Mouse (Mus musculus): ENCODE measurements around the gene Igfbp5.
A peak's percentile ranks its signal among the peaks of the same experiment; 100 is the strongest.

Gene Igfbp5

GRCm38 (mm10) chr1:72874287-72875211 is at the start of gene Igfbp5:
Gene Igfbp5, minus strand, starts transcription at chr1:72874884.
- peak; percentile 67 for DNase-seq

GRCm38 (mm10) chr1:72914815-72915214 is 40.1 kb upstream of the Igfbp5 start:
- no peak for DNase-seq

- no peak for DNase-seq
Measured at GRCm38 (mm10) chr1:72913073-72913472, 38.4 kb upstream of the Igfbp5 start.

- DNase-seq, result no peak
Measured at GRCm38 (mm10) chr1:72895821-72896220, 21.1 kb upstream of the Igfbp5 start.

DNA sequence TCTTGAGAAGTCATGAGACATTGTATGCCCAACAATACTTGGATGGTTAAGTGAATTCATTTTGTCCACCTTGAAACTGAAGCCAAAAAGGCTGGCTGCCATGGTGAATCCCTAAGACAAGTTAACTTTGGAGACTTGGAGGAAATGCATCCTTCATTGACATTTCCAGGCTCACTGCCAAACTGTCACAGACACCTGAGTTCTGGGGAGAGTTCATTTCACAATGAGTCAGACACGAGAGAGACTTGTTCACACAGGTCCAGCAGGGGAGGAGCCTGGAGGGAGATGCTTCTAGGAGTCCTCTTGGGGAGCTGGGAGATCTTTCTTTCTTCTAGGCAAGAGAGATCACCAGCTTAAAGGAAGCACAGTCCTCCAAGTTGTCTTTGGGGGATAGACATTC is 13.2 kb upstream of the Igfbp5 start:
- DNase-seq, result no peak

DNA sequence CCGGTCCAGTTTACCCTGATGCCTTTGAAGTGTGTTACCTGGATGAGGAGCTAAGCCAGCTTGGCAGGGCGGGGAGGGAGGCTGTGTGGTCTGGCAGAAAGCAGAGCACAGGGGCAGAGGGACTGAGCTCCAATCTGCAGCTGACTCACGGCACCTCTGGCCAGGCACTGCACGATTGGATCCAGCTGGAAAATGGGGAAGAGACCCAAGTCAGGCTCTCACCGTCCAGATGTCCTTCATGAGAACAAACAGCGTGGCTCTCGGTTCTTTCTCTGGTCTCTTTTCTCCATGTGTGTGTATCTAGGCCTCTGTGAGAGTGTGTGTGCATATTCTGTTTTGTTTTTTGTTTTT is 11.1 kb upstream of the Igfbp5 start:
- DNase-seq, result no peak

DNA sequence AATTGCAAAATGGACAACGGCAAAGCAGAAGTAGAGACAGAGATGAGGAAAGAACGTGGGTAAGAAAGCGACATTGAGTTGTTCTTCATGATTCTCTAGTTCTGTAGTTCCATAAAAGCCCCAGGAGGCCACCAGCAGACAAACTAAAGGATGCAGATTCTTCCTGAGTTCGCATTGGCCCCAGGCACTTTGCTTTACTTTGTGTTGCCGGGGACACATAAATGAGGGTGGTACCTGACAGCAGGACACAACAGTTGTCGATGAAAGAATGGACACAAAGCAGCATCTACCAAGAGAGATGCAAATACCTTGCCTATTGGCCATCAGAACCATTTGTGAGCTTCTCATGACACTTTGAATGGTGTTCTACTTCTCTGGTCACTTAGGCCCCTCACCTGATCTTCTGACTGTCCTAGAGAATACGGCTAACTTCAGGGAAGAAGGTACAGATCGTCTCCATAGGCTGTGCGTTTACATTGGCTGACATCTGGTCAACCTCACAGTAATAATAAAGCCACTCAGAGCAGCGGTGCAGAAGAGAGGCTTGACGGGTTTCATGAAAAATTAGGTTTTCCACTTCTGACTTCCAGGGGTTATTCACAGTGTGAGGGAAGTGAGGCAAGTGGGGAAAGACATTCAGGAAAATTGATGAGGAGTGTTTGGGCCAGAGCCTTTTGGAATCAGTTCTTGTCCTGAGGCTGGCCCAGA is 10.6 kb upstream of the Igfbp5 start:
- no peak for DNase-seq

GRCm38 (mm10) chr1:72879319-72879634 is 4.6 kb upstream of the Igfbp5 start:
- no peak for DNase-seq

- DNase-seq, result no peak
Measured at GRCm38 (mm10) chr1:72878473-72879318, 4.0 kb upstream of the Igfbp5 start.

DNA sequence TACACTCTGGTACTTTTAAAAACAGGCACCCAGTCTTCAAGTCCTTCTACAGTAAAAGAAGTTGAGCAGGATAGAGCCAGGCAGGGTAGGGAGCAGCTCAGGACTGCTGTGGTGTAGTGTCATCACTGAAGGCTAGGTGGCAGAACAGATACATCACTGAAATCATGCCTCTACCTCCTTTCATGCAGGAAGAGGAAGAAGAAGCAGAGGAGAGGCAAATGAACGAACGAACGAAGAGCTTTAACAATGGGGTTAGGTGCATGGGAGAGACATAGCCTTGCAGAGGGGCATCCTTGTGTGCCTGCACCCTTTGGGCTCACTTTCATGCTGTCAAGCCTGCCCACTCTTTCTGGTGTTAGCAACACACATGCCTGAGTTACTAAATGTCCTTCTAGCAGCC is 3.2 kb upstream of the Igfbp5 start:
- peak; percentile 55 for DNase-seq

GRCm38 (mm10) chr1:72876111-72876510 is 1.4 kb upstream of the Igfbp5 start:
- no peak for DNase-seq

DNA sequence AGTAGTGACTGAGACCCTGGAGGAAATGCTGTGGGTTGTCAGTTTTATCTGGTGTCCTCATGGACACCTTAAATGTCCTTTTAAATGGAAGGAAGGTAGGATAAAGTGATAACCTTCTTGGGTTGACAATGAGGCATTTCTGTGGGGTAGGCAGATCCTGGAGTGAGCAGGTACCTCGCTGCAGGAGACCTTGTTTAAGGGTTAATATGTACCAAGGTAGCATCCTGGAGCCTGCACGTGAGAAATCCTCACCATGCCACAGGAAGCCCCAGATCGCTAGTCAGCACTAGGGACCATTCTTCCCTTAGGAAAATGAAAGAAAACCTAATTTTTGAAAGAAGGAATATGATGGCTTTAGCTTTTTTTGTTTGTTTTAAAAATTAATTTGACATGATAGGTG is 1.0 kb upstream of the Igfbp5 start:
- DNase-seq, result no peak

DNA sequence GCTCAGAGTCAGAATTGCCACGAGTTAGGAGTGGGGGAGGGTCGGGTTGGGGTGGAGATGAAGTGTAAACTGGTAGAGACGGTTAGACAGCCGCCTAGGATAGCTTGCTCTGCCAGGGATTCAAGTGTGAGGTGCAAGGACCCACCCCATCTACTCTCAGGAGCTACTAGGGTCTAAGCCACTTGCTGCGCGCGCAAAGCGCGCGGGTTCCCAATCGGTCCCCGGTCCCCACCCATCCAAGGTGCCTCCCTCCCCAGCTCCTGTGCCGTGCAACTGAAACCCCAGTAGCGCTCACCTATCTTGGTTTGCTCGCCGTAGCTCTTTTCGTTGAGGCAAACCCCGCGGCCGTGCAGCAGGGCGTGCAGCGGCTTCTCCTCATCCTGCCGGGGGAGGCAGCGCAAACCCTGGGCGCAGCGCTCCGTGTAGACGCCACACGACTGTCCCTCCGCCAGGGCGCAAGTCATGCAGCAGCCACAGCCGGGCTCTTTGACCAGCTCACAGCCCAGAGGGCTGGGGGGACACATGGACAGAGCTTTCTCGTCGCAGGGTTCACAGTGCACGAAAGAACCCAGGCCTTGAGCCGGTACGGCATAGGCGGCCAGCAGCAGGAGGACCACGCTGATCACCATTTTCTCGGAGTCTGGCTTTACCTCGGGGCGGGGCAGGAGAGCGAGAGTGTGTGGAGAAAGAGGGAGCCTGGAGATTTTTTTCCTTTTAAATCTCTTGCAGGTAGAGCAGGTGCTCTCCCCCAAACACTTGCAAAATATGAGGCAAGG is 985 bp downstream of the Igfbp5 start:
- peak; percentile 74 for DNase-seq

- DNase-seq, result no peak
Measured at GRCm38 (mm10) chr1:72873078-72873477, 1.6 kb downstream of the Igfbp5 start.

GRCm38 (mm10) chr1:72872521-72872920 is 2.2 kb downstream of the Igfbp5 start:
- peak; percentile 75 for DNase-seq

DNA sequence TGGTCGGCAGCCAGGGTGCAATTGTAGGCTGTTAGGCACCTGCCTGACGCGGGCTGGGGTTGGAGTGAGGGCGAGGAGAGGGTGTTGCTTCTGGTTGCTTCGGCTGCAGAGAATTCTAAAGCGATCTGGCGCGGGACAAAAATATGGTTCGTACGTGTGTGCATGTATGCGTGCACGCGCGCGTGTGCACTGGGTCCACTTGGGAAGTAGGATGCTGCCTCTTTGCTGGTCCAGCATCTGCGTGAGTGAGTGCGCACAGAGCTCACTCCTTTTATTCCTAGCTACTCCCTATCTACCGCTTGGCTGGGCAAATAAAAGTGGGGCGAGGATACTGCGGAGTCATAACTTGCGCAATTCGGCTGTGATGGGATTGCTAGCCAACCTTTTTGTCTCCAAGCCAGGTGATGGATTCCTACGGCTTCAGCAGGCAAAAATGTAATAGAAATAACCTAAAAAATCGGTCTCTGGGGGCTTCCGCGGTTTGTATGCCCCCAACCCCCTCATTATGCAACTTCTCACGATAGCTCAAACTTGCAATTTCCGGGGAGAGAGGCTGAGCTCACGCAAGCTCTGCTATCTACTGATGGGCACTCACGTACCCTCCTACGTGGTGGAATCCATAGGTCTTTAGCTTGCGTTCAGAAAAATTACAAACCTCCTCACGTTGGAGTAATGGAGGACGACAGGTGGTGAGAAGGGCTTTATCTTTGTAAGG is 2.8 kb downstream of the Igfbp5 start:
- DNase-seq, result peak; percentile 67

DNA sequence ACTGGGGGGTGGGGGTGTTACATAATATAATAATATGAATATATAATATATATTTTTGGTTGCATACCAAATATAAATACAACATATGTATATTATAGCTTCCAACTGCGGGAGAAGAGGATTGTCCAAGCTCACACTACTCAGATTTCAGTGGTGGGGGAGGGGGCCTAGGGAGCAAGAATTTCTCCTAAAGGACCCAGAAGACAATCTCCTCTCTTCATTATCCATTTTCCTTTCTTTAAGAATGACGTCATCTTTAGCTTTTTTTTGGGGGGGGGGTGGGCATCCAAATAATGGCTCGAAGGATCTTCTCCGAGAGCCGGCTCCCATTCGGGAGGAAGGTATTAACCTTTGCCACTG is 3.4 kb downstream of the Igfbp5 start:
- no peak for DNase-seq

GRCm38 (mm10) chr1:72870615-72871336 is 3.9 kb downstream of the Igfbp5 start:
- peak; percentile 89 for DNase-seq

GRCm38 (mm10) chr1:72869681-72870614 is 4.7 kb downstream of the Igfbp5 start:
- peak; percentile 62 for DNase-seq

DNA sequence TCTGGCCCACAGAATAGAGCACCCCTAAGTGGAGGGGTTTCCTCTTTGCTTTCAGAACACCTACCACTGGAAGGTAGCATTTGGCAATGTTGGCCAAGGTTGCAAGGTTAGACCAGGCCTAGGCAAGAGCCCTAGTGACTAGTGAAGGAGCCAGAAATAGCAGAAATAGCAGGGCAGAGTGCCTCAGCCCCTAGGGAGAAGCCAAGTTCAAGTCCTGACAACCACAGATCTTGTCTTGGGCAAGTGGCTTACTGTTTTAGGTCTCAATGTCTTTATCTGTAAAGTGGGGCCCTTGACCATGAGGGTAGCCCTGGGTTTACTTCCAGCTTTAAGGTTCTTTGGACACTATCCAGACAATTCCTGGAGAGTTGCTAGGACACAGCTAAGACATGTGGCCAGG is 5.4 kb downstream of the Igfbp5 start:
- no peak for DNase-seq
